Mouse (Mus musculus): ENCODE data around the gene Hp.

The Hp gene

DNA sequence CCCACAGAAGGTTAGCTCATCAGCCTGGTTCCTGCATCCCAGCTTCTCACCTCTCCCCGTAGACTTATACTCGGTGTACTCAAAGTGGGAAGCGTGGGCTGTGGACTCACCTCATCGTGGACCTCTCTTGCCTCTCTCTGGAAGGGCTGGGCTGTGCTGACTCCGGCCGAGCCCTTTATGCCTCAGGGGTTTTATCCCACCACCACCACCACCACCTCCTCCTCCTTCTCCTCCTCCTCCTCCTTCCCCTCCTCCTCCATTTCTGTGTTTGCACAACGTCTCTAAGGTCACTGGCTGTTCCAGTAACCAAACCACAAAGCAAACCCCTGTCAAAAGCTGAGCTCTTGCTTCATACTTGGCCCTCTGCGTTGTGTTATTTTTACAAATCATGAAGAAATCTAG lies at the start of gene Hp:
Hp (minus strand) TSS at position 273 of the 402 bp plus-strand sequence.
- DNase-seq (ENCODE audit: low spot score in 2 of 2), result no peak

GRCm38 (mm10) chr8:109628638-109629037 lies 49.7 kb upstream of the Hp start:
- no peak for DNase-seq (ENCODE audit: low spot score in 2 of 2)

DNA sequence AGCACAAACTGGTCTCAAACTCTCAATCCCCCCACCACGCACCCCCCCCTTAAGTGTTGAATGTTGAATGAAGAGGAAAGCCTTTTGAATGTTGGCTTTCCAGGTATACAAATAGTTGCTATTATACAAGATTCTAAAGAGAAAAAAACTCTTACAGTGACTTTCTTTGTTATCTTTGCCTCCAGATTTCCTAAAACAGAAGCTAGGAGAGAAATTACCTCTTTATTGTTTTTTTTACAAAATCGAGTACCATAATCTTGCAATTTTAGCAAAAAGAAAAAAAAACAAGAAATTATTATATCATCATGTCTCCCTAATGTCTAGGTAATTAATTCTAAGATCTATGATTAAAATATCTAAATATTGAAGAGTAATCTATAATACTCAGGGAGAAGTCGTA lies 36.6 kb upstream of the Hp start:
- DNase-seq (ENCODE audit: low spot score in 2 of 2), result no peak

DNA sequence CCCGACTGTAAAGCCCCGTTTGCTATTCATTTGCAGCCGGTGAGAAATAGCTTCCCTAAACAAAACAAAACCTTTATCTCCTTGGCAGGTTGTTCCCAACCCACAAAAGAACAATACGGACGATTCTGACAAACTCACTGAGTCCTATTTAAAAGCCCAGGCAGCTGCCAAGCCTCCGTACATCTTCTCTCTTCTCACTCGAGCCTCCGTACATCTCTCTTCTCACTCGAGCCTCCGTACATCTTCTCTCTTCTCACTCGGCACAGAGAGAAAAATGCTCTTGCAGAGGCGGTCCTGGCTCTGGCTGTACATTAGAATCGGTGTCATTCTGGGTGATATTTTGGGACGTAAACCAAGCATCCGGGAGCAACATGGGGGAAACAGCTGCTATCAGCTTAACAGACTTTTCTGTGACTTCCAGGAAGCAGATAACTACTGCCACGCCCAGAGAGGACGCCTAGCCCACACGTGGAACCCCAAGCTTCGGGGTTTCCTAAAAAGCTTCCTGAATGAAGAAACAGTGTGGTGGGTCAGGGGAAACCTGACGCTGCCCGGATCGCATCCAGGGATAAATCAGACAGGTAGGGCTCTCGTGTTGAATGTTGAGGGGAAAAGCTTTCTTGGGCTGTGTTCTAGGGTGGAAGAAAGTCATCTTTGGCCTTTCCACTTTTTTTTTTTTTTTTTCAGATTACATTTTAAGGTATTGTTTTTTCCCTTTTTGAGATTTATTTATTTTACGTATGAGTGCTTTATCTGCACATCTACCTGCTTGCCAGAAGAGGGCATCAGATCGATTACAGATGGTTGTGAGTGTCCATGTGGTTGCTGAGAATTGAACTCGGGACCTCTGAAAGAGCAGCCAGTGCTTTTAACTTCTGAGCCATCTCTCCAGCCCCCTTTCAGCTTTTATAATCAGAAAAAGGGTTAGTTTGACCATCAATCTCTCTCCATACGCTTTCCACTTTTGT lies 35.6 kb upstream of the Hp start, which contains the start of gene Pkd1l3:
Pkd1l3 (plus strand) TSS at position 275 of the 968 bp plus-strand sequence.
- DNase-seq (ENCODE audit: low spot score in 2 of 2), result no peak

DNA sequence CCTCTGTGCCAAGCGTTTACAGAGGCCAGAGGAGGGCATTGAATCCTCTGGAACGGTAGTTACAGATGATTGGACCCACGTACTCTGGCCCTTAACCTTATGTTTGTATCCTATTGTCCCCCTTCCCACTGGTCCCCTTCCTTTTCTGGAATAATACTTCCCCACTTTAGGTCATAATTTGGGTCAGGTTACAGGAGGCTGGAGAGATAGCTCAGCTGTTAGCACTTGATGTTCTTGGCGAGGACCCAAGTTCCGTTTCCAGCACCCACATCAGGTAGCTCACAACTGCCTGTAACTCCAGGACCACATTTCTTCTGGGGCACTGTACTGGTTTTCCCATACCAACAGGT lies 30.2 kb upstream of the Hp start:
- no peak for DNase-seq (ENCODE audit: low spot score in 2 of 2)

DNA sequence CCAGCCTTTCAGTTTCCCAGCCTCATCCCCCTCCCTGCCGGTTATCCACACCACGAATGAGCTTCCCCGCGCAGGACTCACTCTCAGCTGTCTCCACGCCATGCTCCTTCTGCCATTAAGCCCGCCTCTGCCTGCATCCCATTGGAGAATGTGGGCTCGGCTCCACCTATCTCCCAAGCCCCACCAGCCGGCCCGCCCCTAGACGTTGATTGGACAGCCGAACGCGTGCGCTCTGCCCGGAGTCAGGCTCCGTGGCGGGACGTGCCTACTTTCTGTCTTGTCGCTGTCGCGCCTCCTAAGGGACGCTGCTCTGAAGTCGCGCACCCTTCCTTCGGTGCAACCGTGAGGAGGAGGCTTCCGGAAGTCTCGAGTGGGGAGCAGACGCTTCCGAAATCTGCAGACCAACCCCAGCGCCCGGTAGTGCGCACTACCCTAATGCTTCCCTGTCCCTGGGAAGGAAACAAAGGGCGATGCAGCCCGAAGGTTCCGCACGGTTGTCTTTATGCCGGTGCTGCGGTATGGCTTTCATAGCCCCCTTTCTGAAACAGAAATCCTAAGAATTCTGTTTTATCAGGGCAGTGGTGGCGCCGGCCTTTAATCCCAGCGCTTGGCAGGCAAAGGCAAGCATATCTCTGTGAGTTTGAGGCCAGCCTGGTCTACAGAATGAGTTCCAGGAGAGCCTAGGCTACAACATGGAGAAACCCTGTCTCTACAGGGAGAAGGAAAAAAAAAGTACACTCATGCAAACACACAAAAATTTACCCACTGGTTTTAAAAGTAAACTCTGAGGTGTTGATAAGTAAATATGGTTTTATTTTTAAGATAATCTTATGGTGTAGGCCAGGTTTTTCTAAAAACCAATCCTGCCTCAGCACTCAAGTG lies 29.5 kb upstream of the Hp start, which contains the start of gene Dhodh:
Dhodh (minus strand) TSS at position 403 of the 882 bp plus-strand sequence.
- DNase-seq (ENCODE audit: low spot score in 2 of 2), result peak; percentile 94 to 96

DNA sequence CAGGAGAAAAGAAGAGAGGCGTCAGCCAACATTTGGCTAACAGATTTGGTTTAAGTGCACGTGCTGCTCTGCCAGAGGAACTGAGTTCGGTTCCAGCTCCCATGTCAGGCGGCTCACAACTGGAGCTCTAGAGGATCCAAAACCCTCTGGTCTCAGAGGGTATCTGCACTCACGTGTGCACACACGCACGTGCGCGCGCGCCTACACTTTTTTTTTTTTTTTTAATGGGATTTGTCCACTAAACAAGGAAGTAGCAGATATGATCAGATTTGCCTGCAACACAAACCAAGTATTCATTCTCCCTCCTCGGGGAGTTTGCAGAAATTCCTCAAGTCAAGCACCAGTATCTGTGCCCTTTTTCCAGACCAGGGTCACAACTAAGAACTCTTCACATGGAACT lies 28.7 kb upstream of the Hp start:
- no peak for DNase-seq (ENCODE audit: low spot score in 2 of 2)

DNA sequence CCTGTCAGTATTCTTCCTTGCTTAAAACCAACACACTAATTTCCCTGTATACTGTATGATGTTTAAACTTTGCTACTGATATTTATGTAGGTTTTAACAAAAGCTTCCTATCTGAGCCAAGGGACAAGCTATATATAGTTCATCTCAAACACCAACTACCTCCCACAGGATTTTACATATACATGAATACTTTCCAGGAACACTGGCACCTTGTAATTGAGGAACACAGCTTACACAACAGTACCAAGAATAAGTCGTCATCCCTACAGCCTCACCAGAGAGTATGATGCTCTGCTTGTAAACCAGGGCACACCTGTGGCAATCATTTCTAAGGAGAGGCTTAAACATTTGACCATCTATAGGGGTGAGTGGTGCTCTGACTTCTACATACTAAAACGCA lies 27.8 kb upstream of the Hp start:
- no peak for DNase-seq (ENCODE audit: low spot score in 2 of 2)

DNA sequence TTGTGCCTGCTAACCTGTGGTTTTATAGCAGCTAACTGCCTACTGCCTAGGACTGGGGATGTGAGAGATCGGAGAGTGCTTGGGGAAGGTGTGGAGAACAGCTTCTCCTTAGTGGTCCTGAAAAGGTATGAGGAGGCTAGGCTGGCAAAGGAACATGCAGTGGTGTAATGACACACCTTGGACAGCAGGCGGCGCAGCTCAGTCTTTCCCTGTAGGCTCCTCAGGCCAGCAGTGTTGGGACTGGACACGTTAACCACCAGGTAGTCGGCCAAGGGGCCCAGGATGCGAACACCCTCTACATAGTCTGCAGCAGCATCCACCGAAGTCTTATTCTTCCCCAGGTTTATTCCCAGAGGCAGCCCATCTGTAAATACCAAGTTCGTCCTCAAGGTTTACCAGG lies 16.9 kb upstream of the Hp start:
- DNase-seq (ENCODE audit: low spot score in 2 of 2), result peak; percentile 56 to 87

DNA sequence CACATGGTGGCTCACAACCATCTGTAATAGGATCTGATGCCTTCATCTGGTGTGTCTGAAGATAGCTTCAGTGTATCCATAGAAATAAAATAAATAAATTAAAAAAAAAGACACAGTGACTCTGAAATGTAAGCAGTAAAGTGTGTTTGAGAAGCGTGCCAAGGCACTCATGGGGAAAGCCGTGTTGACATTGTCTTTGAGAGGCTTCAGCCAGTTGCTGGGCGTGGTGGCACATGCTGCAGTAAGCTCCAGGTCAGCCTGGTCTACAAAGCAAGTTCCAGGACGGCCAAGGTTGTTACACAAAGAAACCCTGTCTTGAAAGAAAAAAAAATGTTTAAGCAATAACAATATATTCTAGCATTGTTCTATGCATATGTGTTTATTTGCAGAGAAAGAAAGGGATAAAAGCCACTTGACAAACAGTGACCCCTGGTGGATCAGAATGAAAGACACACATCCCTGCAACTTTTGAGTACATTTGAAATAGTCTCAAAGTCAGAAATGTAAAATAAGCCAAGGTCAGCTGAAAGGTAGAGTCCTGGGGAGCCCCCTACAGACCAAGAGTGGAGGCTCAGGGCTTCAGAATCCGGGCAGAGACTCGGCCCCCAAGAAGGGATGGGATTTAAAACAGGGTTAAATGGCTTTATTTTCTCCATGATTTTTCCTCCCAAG lies 14.3 kb upstream of the Hp start:
- DNase-seq (ENCODE audit: low spot score in 2 of 2), result no peak

- no peak for DNase-seq (ENCODE audit: low spot score in 2 of 2)
Measured at GRCm38 (mm10) chr8:109592164-109592563, 13.2 kb upstream of the Hp start.

- no peak for DNase-seq (ENCODE audit: low spot score in 2 of 2)
Measured at GRCm38 (mm10) chr8:109591367-109591766, 12.4 kb upstream of the Hp start.

DNA sequence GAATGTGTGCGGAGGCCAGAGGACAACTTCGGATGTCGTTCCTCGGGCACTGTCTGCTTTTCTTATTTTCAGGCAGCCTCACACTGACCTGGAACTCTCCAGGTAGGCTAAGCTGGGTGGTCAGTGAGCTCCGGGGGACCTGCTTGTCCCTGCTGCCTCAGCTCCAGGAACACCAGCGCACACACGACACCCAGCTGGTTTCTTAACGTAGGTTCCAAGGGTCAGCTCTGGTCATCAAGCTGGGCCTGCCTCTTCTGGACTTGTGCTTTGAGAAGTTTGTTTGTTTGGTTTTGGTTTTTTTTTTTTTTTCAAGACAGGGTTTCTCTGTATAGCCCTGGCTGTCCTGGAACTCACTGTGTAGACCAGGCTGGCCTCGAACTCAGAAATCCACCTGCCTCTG lies 11.9 kb upstream of the Hp start:
- DNase-seq (ENCODE audit: low spot score in 2 of 2), result no peak

- DNase-seq (ENCODE audit: low spot score in 2 of 2), result no peak
Measured at GRCm38 (mm10) chr8:109586972-109587504, 8.1 kb upstream of the Hp start.

- DNase-seq (ENCODE audit: low spot score in 2 of 2), result no peak
Measured at GRCm38 (mm10) chr8:109585652-109586051, 6.7 kb upstream of the Hp start.

- DNase-seq (ENCODE audit: low spot score in 2 of 2), result no peak
Measured at GRCm38 (mm10) chr8:109584830-109585229, 5.9 kb upstream of the Hp start.

DNA sequence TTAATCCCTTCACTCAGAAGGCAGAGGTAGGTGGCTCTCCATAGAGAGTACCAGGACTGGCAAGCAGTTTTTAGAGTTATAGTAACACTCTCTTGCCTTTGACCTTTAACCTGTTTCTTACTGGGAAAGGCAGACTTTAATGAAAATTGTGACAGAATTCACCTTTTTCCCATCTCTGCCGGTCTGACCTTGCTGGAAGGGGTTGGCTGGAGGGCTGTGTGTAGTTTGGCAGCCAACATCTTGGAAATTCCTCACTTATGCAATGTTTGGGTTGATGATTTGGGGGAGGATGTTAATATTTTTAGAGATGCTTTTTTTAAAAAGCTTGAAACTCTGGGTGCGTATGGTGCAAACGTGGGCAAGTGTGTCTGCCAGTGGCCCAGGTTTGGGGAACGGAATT lies 5.3 kb upstream of the Hp start:
- DNase-seq (ENCODE audit: low spot score in 2 of 2), result no peak

DNA sequence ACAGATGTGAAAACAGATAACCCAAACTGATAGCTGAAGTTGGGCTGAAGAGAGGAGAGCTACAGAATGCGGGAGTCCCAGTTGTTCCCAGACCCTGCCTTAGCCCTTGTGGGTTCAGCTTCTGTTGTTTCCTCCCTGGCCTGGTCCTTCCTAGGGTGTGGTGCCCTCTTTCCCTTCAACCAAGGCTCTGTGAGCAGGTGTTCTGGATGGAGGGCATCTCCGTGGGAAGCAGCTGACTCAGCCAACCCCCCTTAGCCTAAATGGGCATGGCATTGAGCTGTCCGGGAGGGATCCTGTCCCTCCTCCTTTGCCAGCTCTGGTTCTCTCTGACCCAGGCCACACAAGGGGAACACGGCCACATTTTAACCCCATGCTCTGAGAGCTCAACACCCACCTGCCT lies 2.7 kb downstream of the Hp start:
- no peak for DNase-seq (ENCODE audit: low spot score in 2 of 2)

GRCm38 (mm10) chr8:109571139-109571538 lies 7.8 kb downstream of the Hp start:
- DNase-seq (ENCODE audit: low spot score in 2 of 2), result no peak

- DNase-seq (ENCODE audit: low spot score in 2 of 2), result peak; percentile 97
Measured at GRCm38 (mm10) chr8:109565498-109566333, 13.3 kb downstream of the Hp start, which contains the start of the genes Dhx38 and Txnl4b. Dhx38 (minus strand) TSS chr8:109565861. Txnl4b (plus strand) TSS chr8:109565892.

- DNase-seq (ENCODE audit: low spot score in 2 of 2), result no peak
Measured at GRCm38 (mm10) chr8:109564766-109565165, 14.2 kb downstream of the Hp start.

All from spleen, postnatal 4 days (tissue).